ENCODE assay signal across 9 mouse cellular contexts in the genomic region with DNA sequence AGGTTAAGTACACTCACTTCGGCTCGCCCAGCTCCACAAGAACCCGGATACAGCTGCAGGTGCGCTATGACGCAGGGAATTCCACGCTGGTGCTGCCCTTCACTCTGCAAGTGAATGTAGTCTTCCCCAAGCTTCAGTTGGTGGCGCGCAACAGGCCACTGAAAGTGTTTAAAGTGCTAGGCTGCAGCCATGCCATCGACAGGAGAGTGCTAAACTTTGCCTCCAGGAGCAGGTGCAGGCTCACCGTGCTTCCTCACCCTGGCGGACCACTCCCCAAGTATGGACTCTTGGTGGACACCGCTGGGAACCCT. TPM values are rescaled to one million over a fixed set of nuclear protein-coding genes. Genes with fewer than 3 reads are reported as not detected.
DNase-seq lines count a peak whose midpoint lies in the region; ATAC-seq lines count a peak whose summit lies in the region.
"Had no signal": no experiment of that assay in that cellular context is flagged by ENCODE, and none has a peak within 500 bp of the region (broad histone marks: within the 10 kb centered on the region; RNA-seq: fewer than 3 reads in every experiment).

No protein-coding gene starts in this region.

- ATAC-seq in neural tube, embryonic 11.5 days (ENCODE audit: insufficient read depth, low FRiP score, low TSS enrichment): no peak
- ATAC-seq in limb, embryonic 15.5 days (ENCODE audit: insufficient number of reproducible peaks, low FRiP score, low TSS enrichment, low read depth): no peak
- ATAC-seq in monocyte, adult 5-6 weeks (replicated peaks; ENCODE audit: insufficient number of reproducible peaks, low FRiP score, low TSS enrichment, poor library complexity, severe bottlenecking): no peak

- peak; percentile 14 for DNase-seq in embryo, embryonic 10 days (ENCODE audit: low spot score)
- no peak for DNase-seq in embryo, embryonic 11 days
- DNase-seq in neural tube, embryonic 11.5 days (ENCODE audit: low spot score): no peak
- DNase-seq in neural tube, embryonic 10.5 days (ENCODE audit: extremely low spot score, low spot score): no peak
- no peak for DNase-seq in thymus, postnatal 14 days
- DNase-seq in thymus, postnatal 4 days: no peak
- DNase-seq: thymus, postnatal 36 days had no signal

- H3K36me3 ChIP-seq in neural tube, embryonic 11.5 days (ENCODE audit: control insufficient read depth, insufficient read depth, low read length): no peaks in the 10 kb centered on the region
- no peaks in the 10 kb centered on the region for H3K36me3 ChIP-seq in limb, embryonic 15.5 days

- peaks cover 14% of the 10 kb centered on the region for H3K27me3 ChIP-seq in neural tube, embryonic 11.5 days (ENCODE audit: control insufficient read depth, insufficient read depth, low read length)
- peaks cover 25% of the 10 kb centered on the region for H3K27me3 ChIP-seq in limb, embryonic 15.5 days

- H3K9me3 ChIP-seq in neural tube, embryonic 11.5 days (ENCODE audit: control insufficient read depth, low read length): no peaks in the 10 kb centered on the region
- no peaks in the 10 kb centered on the region for H3K9me3 ChIP-seq in limb, embryonic 15.5 days

- no peak overlapping the region for H3K27ac ChIP-seq in neural tube, embryonic 11.5 days (ENCODE audit: low read depth, low read length)
- H3K27ac ChIP-seq in limb, embryonic 15.5 days: no peak overlapping the region

- H3K4me2 ChIP-seq in neural tube, embryonic 11.5 days (ENCODE audit: low read depth): peak overlapping the region; percentile 38
- H3K4me2 ChIP-seq in limb, embryonic 15.5 days: peak overlapping the region; percentile 33

- H3K9ac ChIP-seq in neural tube, embryonic 11.5 days (ENCODE audit: low read length): no peak overlapping the region
- no peak overlapping the region for H3K9ac ChIP-seq in limb, embryonic 15.5 days

- no peaks in the 10 kb centered on the region; the same call in 1 of the 2 replicates for H3K4me1 ChIP-seq in neural tube, embryonic 11.5 days (ENCODE audit: control insufficient read depth, insufficient read depth, low read length)
- H3K4me1 ChIP-seq in limb, embryonic 15.5 days: peaks cover 11% of the 10 kb centered on the region

- 4% methylated on average over 12 of the region's 12 CpGs for WGBS in neural tube, embryonic 11.5 days
- 5% methylated on average over 12 of the region's 12 CpGs for WGBS in limb, embryonic 15.5 days

- 0 out of 2 replicates have a peak overlapping the region, but pooled peaks have one; percentile 13 for H3K4me3 ChIP-seq in neural tube, embryonic 11.5 days (ENCODE audit: low read depth, low read length)
- H3K4me3 ChIP-seq in limb, embryonic 15.5 days: peak overlapping the region; percentile 7

RNA-seq across cellular contexts. Expression of gene Frem3, which starts 0.5 kb away (rescaled TPM):
- 0.04 TPM in 1 of 2 replicates, not detected in the other for polyA plus RNA-seq in neural tube, embryonic 11.5 days (2014; fragmentation: Nextera tagmentation; extraction: Ambion mirVana)
- polyA plus RNA-seq in limb, embryonic 15.5 days (2015; fragmentation: Nextera tagmentation; extraction: Ambion mirVana): 0.05 TPM in 1 of 2 replicates, not detected in the other
- not detected in 3 replicates for total RNA-seq in monocyte, adult 5-6 weeks (2017)
